Mouse (Mus musculus): ENCODE data around the gene Slc22a30. TPM values are rescaled to one million over a fixed set of nuclear protein-coding genes. Genes with fewer than 3 reads are reported as not detected.
"Not testable (repeated sequence)": the region's sequence is repeated elsewhere in the genome, so short reads cannot be mapped to it uniquely, and the experiment has no call there.

Slc22a30 gene
- polyA plus RNA-seq (2012; fragmentation: generic; extraction: Trizol), result not detected
- long read RNA-seq, experiment 1, result 0 reads
- long read RNA-seq, experiment 2, result 0 reads

- H3ac ChIP-seq (ENCODE audit: control insufficient read depth, insufficient read length, low read depth); H3K36me3 ChIP-seq (ENCODE audit: control insufficient read depth, insufficient read depth); H3K79me2 ChIP-seq (ENCODE audit: control insufficient read depth, insufficient read depth); H3K4me3 ChIP-seq (ENCODE audit: insufficient read depth, poor library complexity, severe bottlenecking); H3K79me3 ChIP-seq (ENCODE audit: low read depth); H3K27me3 ChIP-seq (ENCODE audit: control insufficient read depth, insufficient read depth, insufficient read length): not testable (repeated sequence)
These were observed at the start of gene Slc22a30 for GRCm38 (mm10) chr19:8405011-8405410. Gene Slc22a30, minus strand, starts transcription at chr19:8405111.

GRCm38 (mm10) chr19:8448321-8448720, 43.4 kb upstream of the Slc22a30 start:
- Histone ChIP-seq H3K36me3 (ENCODE audit: control insufficient read depth, insufficient read depth) (no peaks in the 10 kb centered on the region), H3K79me2 (ENCODE audit: control insufficient read depth, insufficient read depth) (no peaks in the 10 kb centered on the region), H3ac (ENCODE audit: control insufficient read depth, insufficient read length, low read depth) (no peak overlapping the region), H3K79me3 (ENCODE audit: low read depth) (no peaks in the 10 kb centered on the region), H3K27me3 (ENCODE audit: control insufficient read depth, insufficient read depth, insufficient read length) (no peaks in the 10 kb centered on the region), H3K4me3 (ENCODE audit: insufficient read depth, poor library complexity, severe bottlenecking) (no peak overlapping the region)
- TF ChIP-seq USF1 (IDR thresholded peaks at IDR 0.05; ENCODE audit: low read depth), result no peak
- no peak for TF ChIP-seq MYOD1 (IDR thresholded peaks at IDR 0.05; ENCODE audit: control insufficient read depth, insufficient read length, low read depth)
- no peak for TF ChIP-seq FOSL1 (IDR thresholded peaks at IDR 0.05; ENCODE audit: insufficient read depth, low read length, poor library complexity, severe bottlenecking)
- no peak for TF ChIP-seq CTCF (IDR thresholded peaks at IDR 0.05; ENCODE audit: control insufficient read depth, insufficient read depth, insufficient read length)
- TF ChIP-seq CEBPB (IDR thresholded peaks at IDR 0.05; ENCODE audit: low read depth), result no peak
- TF ChIP-seq MAX (IDR thresholded peaks at IDR 0.05), result no peak
- TF ChIP-seq MYOG (IDR thresholded peaks at IDR 0.05; ENCODE audit: control insufficient read depth, extremely low read depth, insufficient read length), result no peak

GRCm38 (mm10) chr19:8447516-8447915, 42.6 kb upstream of the Slc22a30 start:
- Histone ChIP-seq H3K79me2 (ENCODE audit: control insufficient read depth, insufficient read depth) (no peaks in the 10 kb centered on the region), H3K27me3 (ENCODE audit: control insufficient read depth, insufficient read depth, insufficient read length) (no peaks in the 10 kb centered on the region), H3ac (ENCODE audit: control insufficient read depth, insufficient read length, low read depth) (no peak overlapping the region), H3K4me3 (ENCODE audit: insufficient read depth, poor library complexity, severe bottlenecking) (no peak overlapping the region), H3K36me3 (ENCODE audit: control insufficient read depth, insufficient read depth) (no peaks in the 10 kb centered on the region), H3K79me3 (ENCODE audit: low read depth) (no peaks in the 10 kb centered on the region)
- no peak for TF ChIP-seq FOSL1 (IDR thresholded peaks at IDR 0.05; ENCODE audit: insufficient read depth, low read length, poor library complexity, severe bottlenecking)
- TF ChIP-seq MAX (IDR thresholded peaks at IDR 0.05), result no peak
- TF ChIP-seq USF1 (IDR thresholded peaks at IDR 0.05; ENCODE audit: low read depth), result no peak
- no peak for TF ChIP-seq CTCF (IDR thresholded peaks at IDR 0.05; ENCODE audit: control insufficient read depth, insufficient read depth, insufficient read length)
- TF ChIP-seq CEBPB (IDR thresholded peaks at IDR 0.05; ENCODE audit: low read depth), result no peak
- no peak for TF ChIP-seq MYOG (IDR thresholded peaks at IDR 0.05; ENCODE audit: control insufficient read depth, extremely low read depth, insufficient read length)
- no peak for TF ChIP-seq MYOD1 (IDR thresholded peaks at IDR 0.05; ENCODE audit: control insufficient read depth, insufficient read length, low read depth)

GRCm38 (mm10) chr19:8431051-8431662, 26.2 kb upstream of the Slc22a30 start:
- H3K36me3 ChIP-seq (ENCODE audit: control insufficient read depth, insufficient read depth), result no peaks in the 10 kb centered on the region
- no peaks in the 10 kb centered on the region for H3K27me3 ChIP-seq (ENCODE audit: control insufficient read depth, insufficient read depth, insufficient read length)
- H3K4me3 ChIP-seq (ENCODE audit: insufficient read depth, poor library complexity, severe bottlenecking), result no peak overlapping the region
- no peak overlapping the region for H3ac ChIP-seq (ENCODE audit: control insufficient read depth, insufficient read length, low read depth)
- no peaks in the 10 kb centered on the region for H3K79me2 ChIP-seq (ENCODE audit: control insufficient read depth, insufficient read depth)
- H3K79me3 ChIP-seq (ENCODE audit: low read depth), result no peaks in the 10 kb centered on the region
- TF ChIP-seq MYOD1 (IDR thresholded peaks at IDR 0.05; ENCODE audit: control insufficient read depth, insufficient read length, low read depth) (no peak), FOSL1 (IDR thresholded peaks at IDR 0.05; ENCODE audit: insufficient read depth, low read length, poor library complexity, severe bottlenecking) (no peak), CTCF (IDR thresholded peaks at IDR 0.05; ENCODE audit: control insufficient read depth, insufficient read depth, insufficient read length) (no peak), USF1 (IDR thresholded peaks at IDR 0.05; ENCODE audit: low read depth) (no peak), MYOG (IDR thresholded peaks at IDR 0.05; ENCODE audit: control insufficient read depth, extremely low read depth, insufficient read length) (no peak), MAX (IDR thresholded peaks at IDR 0.05) (no peak), CEBPB (IDR thresholded peaks at IDR 0.05; ENCODE audit: low read depth) (no peak)

GRCm38 (mm10) chr19:8407290-8408021, 2.5 kb upstream of the Slc22a30 start:
- not testable (repeated sequence) for H3K79me3 ChIP-seq (ENCODE audit: low read depth); H3ac ChIP-seq (ENCODE audit: control insufficient read depth, insufficient read length, low read depth); H3K79me2 ChIP-seq (ENCODE audit: control insufficient read depth, insufficient read depth); H3K4me3 ChIP-seq (ENCODE audit: insufficient read depth, poor library complexity, severe bottlenecking); H3K27me3 ChIP-seq (ENCODE audit: control insufficient read depth, insufficient read depth, insufficient read length); H3K36me3 ChIP-seq (ENCODE audit: control insufficient read depth, insufficient read depth)

Other genes starting within 250 kb of the Slc22a30 start
- gene Slc22a29, start 186.2 kb downstream of the Slc22a30 start, polyA plus RNA-seq (2012; fragmentation: generic; extraction: Trizol), result not detected
- not detected for gene Slc22a8, start 186.1 kb upstream of the Slc22a30 start, polyA plus RNA-seq (2012; fragmentation: generic; extraction: Trizol)
- not detected for gene Slc22a6, start 212.9 kb upstream of the Slc22a30 start, polyA plus RNA-seq (2012; fragmentation: generic; extraction: Trizol)